Mouse (Mus musculus): ENCODE results near the gene Mfng. TPM values are rescaled to one million over a fixed set of nuclear protein-coding genes. Genes with fewer than 3 reads are reported as not detected.

The Mfng gene
- polyA plus RNA-seq, 1 experiment from 2014 or later = 15.1 TPM

DNA sequence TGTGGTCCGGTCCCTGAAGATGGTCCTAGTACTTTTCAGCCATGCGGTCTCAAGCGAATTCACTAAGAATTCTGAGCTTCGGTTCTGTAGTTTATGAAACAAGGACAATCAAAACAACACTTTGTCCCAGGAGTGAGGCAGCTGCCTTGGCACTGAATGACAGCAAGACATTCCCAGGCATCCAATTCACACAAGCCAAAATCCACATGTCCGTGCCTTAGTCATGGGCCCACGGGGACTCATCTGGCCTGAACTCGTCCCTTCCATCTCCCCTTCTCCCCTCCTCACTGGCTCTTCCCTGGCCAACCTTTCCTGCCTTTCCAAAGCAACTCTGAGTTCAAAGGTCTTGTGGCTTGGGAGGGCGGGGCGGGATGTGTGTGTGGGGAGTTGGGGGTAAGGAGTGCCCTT lies 13.1 kb upstream of the Mfng start:
- ATAC-seq (ENCODE audit: insufficient number of reproducible peaks, low FRiP score, low TSS enrichment, low read depth) = no peak
- no peaks in the 10 kb centered on the region for H3K9me3 ChIP-seq
- peak overlapping the region; percentile 18 for H3K27ac ChIP-seq
- peaks cover 17% of the 10 kb centered on the region for H3K27me3 ChIP-seq
- H3K4me1 ChIP-seq = peaks cover 24% of the 10 kb centered on the region
- WGBS = 75% methylated on average over 9 of the region's 9 CpGs
- no peak overlapping the region for H3K9ac ChIP-seq
- H3K4me2 ChIP-seq = no peak overlapping the region
- no peak overlapping the region for H3K4me3 ChIP-seq
- H3K36me3 ChIP-seq = no peaks in the 10 kb centered on the region

DNA sequence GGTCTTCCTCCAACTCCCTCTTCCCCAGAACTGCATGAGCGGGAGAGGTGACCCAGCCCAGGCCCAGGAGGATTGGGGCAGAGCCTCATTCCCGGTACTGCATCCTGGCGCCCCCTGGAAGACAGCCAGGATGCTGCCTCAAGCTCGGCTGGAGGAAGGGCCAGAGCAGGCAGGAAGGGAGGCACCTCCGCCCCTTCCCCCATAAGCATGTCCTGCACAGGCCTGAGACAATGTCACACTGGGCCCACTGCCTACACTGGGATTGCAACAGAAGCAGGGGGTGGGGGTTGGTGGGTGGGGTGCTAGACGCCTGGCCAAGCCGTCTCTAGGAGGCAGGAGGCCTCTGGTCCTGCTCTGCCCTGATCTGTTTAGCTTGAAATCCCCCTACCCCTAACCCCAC lies 12.7 kb upstream of the Mfng start:
- peak; percentile 41; the same call in 1 of the 2 replicates for ATAC-seq (ENCODE audit: insufficient number of reproducible peaks, low FRiP score, low TSS enrichment, low read depth)
- Histone ChIP-seq H3K4me3 (no peak overlapping the region), H3K36me3 (no peaks in the 10 kb centered on the region), H3K27me3 (peaks cover 17% of the 10 kb centered on the region), H3K4me2 (no peak overlapping the region), H3K9ac (no peak overlapping the region), H3K27ac (peak overlapping the region; percentile 18; the same call in 1 of the 2 replicates), H3K9me3 (no peaks in the 10 kb centered on the region), H3K4me1 (peaks cover 24% of the 10 kb centered on the region)
- WGBS = 22% methylated on average over 7 of the region's 7 CpGs

DNA sequence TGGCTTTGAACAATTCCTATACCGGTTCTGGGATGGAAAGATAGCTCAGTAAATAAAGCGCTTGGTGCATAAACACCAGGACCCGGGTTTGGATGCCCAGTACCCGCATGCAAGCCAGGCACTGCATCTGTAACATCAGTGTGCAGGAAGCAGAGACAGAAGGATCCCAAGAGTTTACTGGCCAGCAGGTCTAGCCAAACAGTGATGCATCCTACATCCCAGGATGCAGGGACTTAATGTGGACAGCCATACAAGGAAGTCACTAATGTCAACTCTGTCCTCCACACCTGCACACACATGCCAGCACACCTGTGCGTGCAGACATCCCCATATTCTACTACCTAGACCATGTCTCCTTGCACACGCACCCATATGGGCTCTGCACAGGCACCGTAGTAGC lies 12.0 kb upstream of the Mfng start:
- H3K4me3 ChIP-seq = no peak overlapping the region
- H3K4me1 ChIP-seq = peaks cover 18% of the 10 kb centered on the region
- H3K4me2 ChIP-seq = no peak overlapping the region
- no peaks in the 10 kb centered on the region for H3K9me3 ChIP-seq
- no peak for ATAC-seq (ENCODE audit: insufficient number of reproducible peaks, low FRiP score, low TSS enrichment, low read depth)
- WGBS = 92% methylated on average over 7 of the region's 7 CpGs
- no peak overlapping the region for H3K27ac ChIP-seq
- no peaks in the 10 kb centered on the region for H3K36me3 ChIP-seq
- H3K27me3 ChIP-seq = peaks cover 17% of the 10 kb centered on the region
- no peak overlapping the region for H3K9ac ChIP-seq

DNA sequence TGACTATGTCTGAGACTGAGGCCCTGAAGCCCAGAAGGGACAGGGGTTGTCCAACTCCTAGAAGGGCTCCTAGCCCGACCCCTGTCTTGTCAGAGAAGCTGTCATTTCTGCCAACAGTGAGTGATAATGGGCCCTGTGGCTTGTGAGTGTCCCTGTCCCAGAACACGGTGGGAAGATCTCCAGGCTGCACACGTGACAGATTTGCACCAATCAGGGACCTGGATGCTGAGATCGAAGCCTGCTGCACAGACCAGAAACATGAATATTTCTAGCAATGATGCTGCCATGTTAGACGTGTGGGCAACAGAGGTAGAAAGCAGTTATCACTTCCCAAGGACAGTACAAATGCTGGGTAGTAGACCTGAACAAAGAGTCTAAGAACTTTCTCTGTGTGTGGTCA lies 11.2 kb upstream of the Mfng start:
- Histone ChIP-seq H3K27me3 (peaks cover 14% of the 10 kb centered on the region), H3K36me3 (no peaks in the 10 kb centered on the region), H3K9ac (no peak overlapping the region), H3K27ac (no peak overlapping the region), H3K4me2 (no peak overlapping the region), H3K9me3 (no peaks in the 10 kb centered on the region), H3K4me3 (no peak overlapping the region), H3K4me1 (peaks cover 14% of the 10 kb centered on the region)
- WGBS = 70% methylated on average over 5 of the region's 5 CpGs
- no peak for ATAC-seq (ENCODE audit: insufficient number of reproducible peaks, low FRiP score, low TSS enrichment, low read depth)

DNA sequence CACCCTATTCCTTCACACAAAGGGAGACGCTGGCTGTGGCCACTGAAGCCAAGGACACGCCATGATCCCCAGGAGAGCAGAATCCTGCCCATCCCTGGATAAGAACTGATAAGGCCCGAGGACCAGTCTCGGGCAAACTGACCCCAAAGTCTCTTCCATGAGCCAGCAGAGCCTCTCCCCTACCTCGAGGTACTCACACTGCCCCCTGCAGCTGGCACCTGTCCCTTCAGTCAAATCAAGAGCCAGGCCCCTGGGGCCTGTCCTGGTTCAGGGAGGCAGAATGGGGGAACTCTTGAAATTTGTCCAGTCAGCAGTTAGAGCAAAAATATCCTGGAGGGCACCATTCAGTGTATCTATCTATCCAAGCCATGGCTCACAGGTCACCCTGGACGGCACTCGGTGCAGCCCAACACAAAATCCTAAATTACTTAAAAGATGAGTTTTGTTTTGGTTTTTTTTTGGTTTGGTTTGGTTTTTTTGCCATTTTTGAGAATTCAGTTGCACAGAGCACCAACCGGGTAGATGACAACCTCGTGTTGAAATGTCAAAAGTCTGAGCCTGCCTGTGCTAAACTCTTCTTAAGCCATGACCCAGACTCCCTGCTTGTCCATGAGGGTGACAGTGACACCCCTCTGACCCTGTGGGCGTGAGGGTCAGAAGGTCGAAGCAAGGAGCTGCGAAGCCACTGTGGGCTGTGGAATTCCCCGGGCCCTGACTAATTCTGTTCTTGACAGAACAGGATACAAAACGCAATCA lies 9.3 kb upstream of the Mfng start:
- Histone ChIP-seq H3K9me3 (no peaks in the 10 kb centered on the region), H3K4me3 (no peak overlapping the region), H3K27me3 (peaks cover 10% of the 10 kb centered on the region), H3K27ac (no peak overlapping the region), H3K9ac (no peak overlapping the region), H3K4me1 (peaks cover 14% of the 10 kb centered on the region), H3K36me3 (no peaks in the 10 kb centered on the region), H3K4me2 (no peak overlapping the region)
- 69% methylated on average over 14 of the region's 14 CpGs for WGBS
- ATAC-seq (ENCODE audit: insufficient number of reproducible peaks, low FRiP score, low TSS enrichment, low read depth) = no peak

DNA sequence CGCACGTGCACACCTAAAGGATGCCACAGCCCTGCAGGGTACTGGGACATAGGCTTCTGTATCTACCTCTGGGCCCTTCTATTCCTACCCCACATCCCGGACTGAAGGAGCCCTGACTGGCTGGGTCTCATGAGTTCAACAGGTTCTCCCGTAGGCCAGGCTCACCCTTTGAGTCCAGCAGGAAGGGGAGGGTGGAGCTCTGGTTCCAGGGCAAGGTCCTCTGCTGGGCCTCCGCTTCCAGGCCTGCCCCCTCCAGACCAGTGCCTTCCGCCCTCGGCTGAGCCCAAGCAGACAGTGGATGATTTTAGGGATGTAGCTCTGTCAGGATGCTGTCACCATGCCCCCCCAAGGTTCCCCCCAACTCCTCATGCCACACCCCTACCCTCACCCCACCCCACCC lies 7.6 kb upstream of the Mfng start:
- H3K4me2 ChIP-seq = no peak overlapping the region
- 81% methylated on average over 7 of the region's 7 CpGs for WGBS

DNA sequence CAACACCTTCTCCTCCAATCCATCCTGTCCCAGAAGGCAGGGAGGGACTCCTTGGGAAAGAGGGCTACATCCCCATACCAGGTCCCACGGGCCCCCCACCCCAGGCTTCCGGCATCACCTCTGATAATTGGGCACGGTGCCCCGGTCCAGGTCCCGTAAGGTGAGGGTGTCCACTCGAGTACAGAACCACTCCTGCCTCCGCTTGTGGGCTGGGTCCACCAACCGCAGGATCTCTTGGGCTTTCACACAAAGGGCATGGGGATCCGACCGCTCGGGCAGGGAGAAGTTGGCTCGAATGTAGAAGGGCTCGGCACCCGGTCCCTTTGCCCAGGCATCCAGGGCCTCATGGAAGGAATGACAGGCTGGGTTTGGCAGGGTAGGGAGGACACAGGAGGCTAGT lies 7.1 kb upstream of the Mfng start:
- WGBS = 95% methylated on average over 14 of the region's 14 CpGs
- peaks cover 4% of the 10 kb centered on the region; the same call in 1 of the 2 replicates for H3K27me3 ChIP-seq

More for the DNA sequence above, 7.6 kb upstream of the Mfng start:
- Histone ChIP-seq H3K27ac (no peak overlapping the region), H3K9me3 (no peaks in the 10 kb centered on the region), H3K4me3 (no peak overlapping the region), H3K4me1 (peaks cover 6% of the 10 kb centered on the region; the same call in 1 of the 2 replicates), H3K27me3 (peaks cover 4% of the 10 kb centered on the region; the same call in 1 of the 2 replicates), H3K36me3 (no peaks in the 10 kb centered on the region), H3K9ac (no peak overlapping the region)
- ATAC-seq (ENCODE audit: insufficient number of reproducible peaks, low FRiP score, low TSS enrichment, low read depth) = no peak

DNA sequence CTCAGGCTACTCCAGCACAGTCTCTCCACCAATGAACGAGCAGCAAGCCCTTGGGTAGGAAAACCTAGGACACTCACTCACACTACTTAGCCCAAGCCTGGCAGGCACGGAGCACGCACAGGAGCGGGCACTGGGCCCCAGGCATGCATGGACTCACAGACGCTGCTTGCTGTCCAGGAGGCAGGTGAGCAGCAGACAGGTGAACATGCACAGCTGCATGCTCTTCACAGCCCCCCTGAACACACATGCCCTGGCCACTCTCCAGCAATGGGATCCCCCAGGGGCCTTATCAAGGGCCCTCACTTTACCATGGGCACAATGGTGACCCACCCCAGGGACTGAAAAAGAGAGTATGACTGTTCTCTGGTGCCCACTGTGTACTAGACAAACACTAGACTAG lies 6.4 kb upstream of the Mfng start:
- peaks cover 3% of the 10 kb centered on the region; the same call in 1 of the 2 replicates for H3K4me1 ChIP-seq
- H3K27ac ChIP-seq = no peak overlapping the region
- no peaks in the 10 kb centered on the region for H3K36me3 ChIP-seq
- WGBS = 87% methylated on average over 5 of the region's 5 CpGs
- peaks cover 4% of the 10 kb centered on the region; the same call in 1 of the 2 replicates for H3K27me3 ChIP-seq
- H3K9me3 ChIP-seq = no peaks in the 10 kb centered on the region
- ATAC-seq (ENCODE audit: insufficient number of reproducible peaks, low FRiP score, low TSS enrichment, low read depth) = no peak
- no peak overlapping the region for H3K4me3 ChIP-seq
- no peak overlapping the region for H3K9ac ChIP-seq
- no peak overlapping the region for H3K4me2 ChIP-seq

More for the DNA sequence above, 7.1 kb upstream of the Mfng start:
- Histone ChIP-seq H3K4me2 (no peak overlapping the region), H3K9ac (no peak overlapping the region), H3K4me3 (no peak overlapping the region), H3K36me3 (no peaks in the 10 kb centered on the region), H3K9me3 (no peaks in the 10 kb centered on the region), H3K27ac (no peak overlapping the region), H3K4me1 (peaks cover 3% of the 10 kb centered on the region; the same call in 1 of the 2 replicates)
- no peak for ATAC-seq (ENCODE audit: insufficient number of reproducible peaks, low FRiP score, low TSS enrichment, low read depth)

DNA sequence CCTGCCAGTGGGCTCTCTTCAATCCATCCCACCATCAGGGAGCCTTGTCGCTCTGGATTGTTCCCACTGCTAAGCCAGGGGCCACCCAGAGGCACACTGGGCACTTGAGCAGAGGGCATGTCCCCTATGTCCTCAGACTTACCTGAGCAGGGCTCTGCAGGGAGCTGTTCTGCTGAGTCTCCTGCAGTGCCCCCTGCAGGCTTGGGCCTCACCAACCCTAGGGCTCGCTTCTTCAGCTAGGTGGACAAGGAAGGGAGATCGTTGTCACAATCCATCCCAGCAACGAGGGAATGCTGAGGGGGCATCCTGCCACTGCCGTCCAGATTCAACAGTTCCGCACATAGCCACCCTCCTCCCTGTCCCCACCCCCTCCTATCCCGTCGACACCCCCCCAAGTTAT lies 6.0 kb upstream of the Mfng start:
- Histone ChIP-seq H3K4me1 (peaks cover 3% of the 10 kb centered on the region; the same call in 1 of the 2 replicates), H3K36me3 (no peaks in the 10 kb centered on the region), H3K27me3 (peaks cover 4% of the 10 kb centered on the region; the same call in 1 of the 2 replicates), H3K4me2 (no peak overlapping the region), H3K9me3 (no peaks in the 10 kb centered on the region), H3K9ac (no peak overlapping the region), H3K27ac (no peak overlapping the region), H3K4me3 (no peak overlapping the region)
- no peak for ATAC-seq (ENCODE audit: insufficient number of reproducible peaks, low FRiP score, low TSS enrichment, low read depth)
- 76% methylated on average over 8 of the region's 8 CpGs for WGBS

DNA sequence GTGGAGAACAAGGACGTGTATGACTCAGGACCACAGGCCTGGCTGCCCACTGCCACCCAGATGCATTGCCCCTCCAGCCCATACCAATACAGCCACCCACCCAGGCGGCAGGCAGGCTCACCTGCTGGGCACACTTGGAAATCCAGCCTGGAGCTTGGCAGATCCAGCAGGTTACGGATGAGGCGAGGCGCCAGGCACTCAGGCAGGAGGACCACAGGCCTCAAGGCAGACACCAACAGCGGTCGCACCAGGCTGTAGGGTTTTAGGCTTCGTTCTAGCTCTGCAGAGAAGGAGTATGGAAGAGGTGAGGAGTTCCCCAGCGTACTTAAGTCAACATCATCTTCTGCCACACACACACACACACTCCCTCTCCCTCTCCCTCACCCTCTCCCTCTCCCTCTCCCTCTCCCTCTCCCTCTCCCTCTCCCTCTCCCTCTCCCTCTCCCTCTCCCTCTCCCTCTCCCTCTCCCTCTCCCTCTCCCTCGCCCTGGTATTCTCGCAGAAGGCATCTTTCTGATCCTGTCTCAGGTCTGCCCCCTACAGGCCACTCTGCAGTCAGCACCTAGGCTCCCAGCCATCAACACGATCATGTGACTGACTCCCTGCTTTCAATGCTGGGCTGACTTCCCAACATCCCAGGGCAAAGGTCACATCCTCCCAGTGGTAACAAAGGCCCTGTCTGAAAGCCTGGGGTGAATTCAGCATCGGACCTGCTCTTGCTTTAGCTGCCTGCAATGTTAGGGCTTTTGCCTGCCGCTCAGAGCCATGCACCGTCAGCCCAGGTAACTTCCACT lies 5.0 kb upstream of the Mfng start:
- ATAC-seq (ENCODE audit: insufficient number of reproducible peaks, low FRiP score, low TSS enrichment, low read depth) = no peak
- H3K9me3 ChIP-seq = no peaks in the 10 kb centered on the region

DNA sequence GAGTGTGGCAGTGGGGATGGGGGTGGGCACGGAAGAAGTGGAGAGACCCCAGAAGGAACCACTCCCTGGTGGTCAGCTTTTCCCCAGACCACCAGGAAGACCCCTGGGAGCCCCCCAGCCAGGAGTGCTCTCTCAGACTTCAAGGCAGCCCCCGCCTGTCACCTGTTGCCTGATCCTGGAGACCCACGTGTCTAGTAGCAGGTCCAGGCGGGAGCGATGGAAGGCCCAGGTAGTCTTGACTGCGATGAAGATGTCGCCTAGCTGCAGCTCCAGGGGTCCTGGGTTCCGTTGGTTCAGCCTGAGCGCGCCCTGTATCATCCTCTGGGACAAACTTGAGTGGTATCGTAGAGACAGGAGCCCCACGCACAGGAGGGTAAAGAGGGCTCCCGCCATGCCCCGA lies 419 bp downstream of the Mfng start:
- no peaks in the 10 kb centered on the region for H3K9me3 ChIP-seq
- H3K4me1 ChIP-seq = peaks cover 6% of the 10 kb centered on the region
- H3K27me3 ChIP-seq = peaks cover 13% of the 10 kb centered on the region; the same call in 1 of the 2 replicates
- no peak for ATAC-seq (ENCODE audit: insufficient number of reproducible peaks, low FRiP score, low TSS enrichment, low read depth)
- 0 out of 2 replicates have a peak overlapping the region, but pooled peaks have one; percentile 17 for H3K4me2 ChIP-seq
- 37% methylated on average over 14 of the region's 14 CpGs for WGBS
- H3K36me3 ChIP-seq = no peaks in the 10 kb centered on the region
- H3K9ac ChIP-seq = no peak overlapping the region
- peak overlapping the region; percentile 20 for H3K4me3 ChIP-seq
- H3K27ac ChIP-seq = peak overlapping the region; percentile 61

More for the DNA sequence above, 5.0 kb upstream of the Mfng start:
- H3K36me3 ChIP-seq = no peaks in the 10 kb centered on the region
- H3K4me1 ChIP-seq = peaks cover 7% of the 10 kb centered on the region
- no peak overlapping the region for H3K4me3 ChIP-seq
- 0 out of 2 replicates have a peak overlapping the region, but pooled peaks have one; percentile 11 for H3K9ac ChIP-seq
- no peak overlapping the region for H3K27ac ChIP-seq
- H3K4me2 ChIP-seq = no peak overlapping the region
- H3K27me3 ChIP-seq = peaks cover 4% of the 10 kb centered on the region; the same call in 1 of the 2 replicates
- 58% methylated on average over 14 of the region's 15 CpGs for WGBS

DNA sequence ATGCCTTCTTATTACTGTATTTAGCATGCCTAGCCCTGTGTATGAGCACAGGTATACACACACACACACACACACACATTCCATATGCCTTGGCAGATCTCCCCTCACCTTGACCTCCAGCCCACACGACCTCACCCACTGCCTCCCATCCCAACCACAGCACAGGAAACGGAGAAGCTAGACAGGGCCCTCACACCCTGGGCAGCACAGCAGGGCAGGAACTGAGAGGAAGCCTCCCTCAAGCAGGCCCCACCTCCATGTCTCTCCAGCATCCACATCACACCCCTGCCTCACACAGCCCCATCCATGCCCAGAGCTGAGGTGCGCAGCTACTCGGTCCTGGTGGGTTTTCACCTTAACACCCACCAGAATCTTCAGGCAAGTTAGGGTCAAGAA lies 909 bp downstream of the Mfng start:
- H3K27ac ChIP-seq = peak overlapping the region; percentile 61
- H3K9ac ChIP-seq = no peak overlapping the region

More for the DNA sequence above, 909 bp downstream of the Mfng start:
- Histone ChIP-seq H3K27me3 (peaks cover 11% of the 10 kb centered on the region; the same call in 1 of the 2 replicates), H3K4me2 (0 out of 2 replicates have a peak overlapping the region, but pooled peaks have one; percentile 17), H3K9me3 (no peaks in the 10 kb centered on the region), H3K4me3 (peak overlapping the region; percentile 20), H3K36me3 (no peaks in the 10 kb centered on the region), H3K4me1 (peaks cover 6% of the 10 kb centered on the region)
- 54% methylated on average over 4 of the region's 4 CpGs for WGBS
- ATAC-seq (ENCODE audit: insufficient number of reproducible peaks, low FRiP score, low TSS enrichment, low read depth) = no peak

Measured in limb, embryonic 15.5 days (tissue).